Mouse (Mus musculus) kidney, adult 2 months (tissue): ENCODE data around the gene Pabpc1l.

Experiments
- CTCF ChIP-seq: fragments of 200-500 bp; conservative IDR thresholded peaks from 2 replicates; pipeline ENCODE4 v1.5.1; 2011; ENCODE audit warnings: low read depth, mild to moderate bottlenecking, control low read depth, low read length, moderate library complexity, mixed read lengths; ENCODE audit not compliant: insufficient read depth, insufficient read length
- POLR2A ChIP-seq: fragments of 200-500 bp; IDR thresholded peaks from one replicate; pipeline ENCODE4 v1.6.1; 2011; ENCODE audit warnings: low read depth, low read length, control low read depth

DNA sequence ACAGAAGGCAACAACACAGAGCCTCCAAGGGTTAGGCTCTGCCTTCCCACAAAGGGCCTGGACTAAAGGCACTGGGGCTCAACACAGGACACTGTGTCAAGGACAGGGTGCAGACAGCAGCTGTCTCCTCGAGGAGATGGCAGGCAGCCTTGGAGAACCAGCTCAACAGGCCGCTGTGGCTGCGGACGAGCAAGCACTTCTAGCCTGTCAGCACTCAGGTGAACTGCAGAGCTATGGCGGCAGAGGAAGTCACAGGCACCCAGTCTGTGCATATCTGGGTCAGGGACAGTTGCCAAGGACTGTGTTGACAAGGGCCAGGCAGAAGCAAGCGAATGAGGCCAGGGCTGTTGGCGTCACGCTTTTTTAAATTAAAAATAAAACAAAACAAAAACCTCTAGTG is 28.5 kb downstream of the Pabpc1l start:
- TF ChIP-seq POLR2A (no peak), CTCF (no peak)
